Mouse (Mus musculus) ES-E14 (cell line): ENCODE results near the gene Wdr73.

Experiments
- HCFC1 ChIP-seq: IDR thresholded peaks from 2 replicates; pipeline ENCODE4 v1.6.1; 2012; ENCODE audit warnings: low read length, inconsistent platforms, borderline replicate concordance; ENCODE audit not compliant: insufficient read depth
- ZC3H11A ChIP-seq: IDR thresholded peaks from 2 replicates; pipeline ENCODE4 v1.6.1; 2012; ENCODE audit warnings: low read depth, mild to moderate bottlenecking, inconsistent platforms, low read length, borderline replicate concordance

DNA sequence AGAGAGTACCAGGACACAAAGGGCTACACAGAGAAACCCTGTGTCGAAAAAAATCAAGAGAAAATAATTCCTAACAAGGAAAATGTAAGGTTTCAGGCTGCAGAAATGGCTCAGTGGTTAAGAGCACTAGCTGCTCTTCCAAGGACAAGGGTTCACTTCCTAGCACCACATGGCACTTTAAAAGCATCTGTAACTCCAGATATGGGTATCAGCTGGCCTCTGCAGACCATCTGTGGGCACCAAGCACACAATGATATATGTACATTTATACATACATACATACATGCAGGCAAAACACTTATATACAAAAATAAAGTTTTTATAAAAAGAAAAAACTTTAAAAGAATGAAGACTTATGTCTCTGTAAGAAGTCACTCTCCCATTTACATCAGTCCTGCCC, 34.8 kb upstream of the Wdr73 start:
- TF ChIP-seq HCFC1 (no peak), ZC3H11A (no peak)
